Mouse (Mus musculus) retina, adult 2 months (tissue): ENCODE measurements around the gene Hdac6.

Experiments
- DNase-seq: peaks from one replicate; pipeline ENCODE4 v3.0.0-alpha.2; 2012; ENCODE audit warnings: low read depth, low spot score

Hdac6 gene

GRCm38 (mm10) chrX:7947108-7947899, at the start of gene Hdac6:
TSS of gene Hdac6 (minus strand) at chrX:7947889.
- no peak for DNase-seq

GRCm38 (mm10) chrX:7993068-7993735, 45.5 kb upstream of the Hdac6 start:
- DNase-seq, result no peak

- no peak for DNase-seq
Measured at GRCm38 (mm10) chrX:7992379-7993067, 44.8 kb upstream of the Hdac6 start.

DNA sequence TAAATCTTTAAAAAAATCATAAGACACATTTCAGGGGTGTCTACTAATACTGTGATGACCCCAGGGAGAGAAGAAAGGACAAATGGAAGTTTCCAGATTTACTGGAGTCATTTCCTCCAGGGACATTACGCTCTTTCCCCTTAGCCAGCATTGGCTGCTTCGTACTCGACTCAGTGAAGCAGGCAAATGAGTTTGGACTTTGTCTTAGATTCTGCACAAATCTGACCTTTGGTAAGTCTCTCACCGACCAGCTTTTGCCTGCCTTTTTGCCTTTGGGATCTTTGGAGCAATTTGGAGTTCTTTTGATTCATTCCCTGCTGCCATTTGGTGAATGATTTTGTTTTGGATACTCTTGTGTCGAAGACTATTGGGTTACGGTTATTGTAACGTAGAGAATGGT, 33.7 kb upstream of the Hdac6 start:
- DNase-seq, result no peak

- DNase-seq, result no peak
Measured at GRCm38 (mm10) chrX:7977892-7978291, 30.2 kb upstream of the Hdac6 start, which contains the start of gene Gata1. TSS of gene Gata1 (minus strand) at chrX:7978071.

DNA sequence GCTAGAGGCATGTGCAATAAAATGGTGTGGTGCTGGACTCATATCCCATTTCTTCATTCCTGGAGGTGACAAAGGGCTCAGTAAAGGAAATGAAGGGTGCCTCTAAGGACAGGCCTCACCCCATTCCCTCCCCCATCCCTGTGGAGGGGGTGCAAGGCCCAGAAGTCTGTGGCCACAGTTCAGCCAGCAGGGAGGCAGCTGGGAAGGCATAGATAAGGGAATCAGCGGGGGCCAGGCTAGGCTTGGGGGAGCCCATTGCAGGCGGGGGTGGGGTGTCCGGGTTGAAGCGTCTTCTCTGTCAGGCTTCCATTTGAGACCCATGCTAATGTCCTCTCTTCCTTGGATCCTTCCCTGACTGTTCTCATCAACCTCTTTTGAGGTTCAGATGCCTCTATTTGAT, 23.6 kb upstream of the Hdac6 start:
- no peak for DNase-seq

GRCm38 (mm10) chrX:7968899-7969298, 21.2 kb upstream of the Hdac6 start:
- no peak for DNase-seq

DNA sequence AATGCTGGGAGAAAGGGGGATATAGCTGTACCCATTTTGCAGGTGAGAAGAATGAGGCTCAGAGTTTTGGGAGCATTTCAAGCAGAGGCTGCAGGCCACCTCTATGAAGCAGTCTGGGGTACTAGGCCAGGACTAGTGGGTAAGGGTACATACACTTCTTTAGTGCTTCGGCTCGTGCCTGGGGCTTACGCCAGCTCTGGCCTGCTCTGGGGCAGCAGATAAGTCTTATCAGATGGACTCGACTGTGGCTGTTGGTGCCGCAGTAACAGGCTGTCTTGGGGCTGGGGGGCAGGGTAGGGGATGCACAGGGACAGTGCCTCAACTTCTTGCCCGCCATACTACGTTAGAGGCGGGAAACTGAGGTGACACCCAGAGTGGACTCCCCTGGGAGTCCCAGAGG, 20.5 kb upstream of the Hdac6 start:
- no peak for DNase-seq

- no peak for DNase-seq
Measured at GRCm38 (mm10) chrX:7967596-7968201, 20.0 kb upstream of the Hdac6 start.

DNA sequence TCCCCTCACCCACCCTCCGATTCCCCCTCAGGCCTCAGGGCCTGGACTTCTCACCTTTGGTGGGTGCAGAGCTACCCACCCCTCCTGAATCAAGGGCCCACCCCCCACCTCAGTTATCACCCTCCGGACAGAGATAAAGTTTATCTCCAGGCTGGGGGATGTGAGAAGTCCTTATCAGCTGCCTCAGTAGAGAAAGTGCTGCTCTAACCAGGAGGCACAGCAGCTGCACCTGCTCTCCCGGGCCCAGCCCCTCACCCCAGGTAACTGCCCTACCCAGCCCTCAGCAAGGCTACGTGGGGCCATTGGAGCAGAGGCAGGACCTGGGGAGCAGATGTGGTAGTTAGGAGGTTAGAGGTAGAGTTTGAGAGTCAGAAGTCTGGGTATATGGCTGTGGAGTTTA, 18.5 kb upstream of the Hdac6 start:
- no peak for DNase-seq

GRCm38 (mm10) chrX:7963829-7964626, 16.3 kb upstream of the Hdac6 start:
- DNase-seq, result no peak

- DNase-seq, result no peak
Measured at GRCm38 (mm10) chrX:7958868-7959267, 11.2 kb upstream of the Hdac6 start.

GRCm38 (mm10) chrX:7950091-7950490, 2.4 kb upstream of the Hdac6 start:
- no peak for DNase-seq

- peak; percentile 81 for DNase-seq
Measured at GRCm38 (mm10) chrX:7947900-7948492, 307 bp upstream of the Hdac6 start.

DNA sequence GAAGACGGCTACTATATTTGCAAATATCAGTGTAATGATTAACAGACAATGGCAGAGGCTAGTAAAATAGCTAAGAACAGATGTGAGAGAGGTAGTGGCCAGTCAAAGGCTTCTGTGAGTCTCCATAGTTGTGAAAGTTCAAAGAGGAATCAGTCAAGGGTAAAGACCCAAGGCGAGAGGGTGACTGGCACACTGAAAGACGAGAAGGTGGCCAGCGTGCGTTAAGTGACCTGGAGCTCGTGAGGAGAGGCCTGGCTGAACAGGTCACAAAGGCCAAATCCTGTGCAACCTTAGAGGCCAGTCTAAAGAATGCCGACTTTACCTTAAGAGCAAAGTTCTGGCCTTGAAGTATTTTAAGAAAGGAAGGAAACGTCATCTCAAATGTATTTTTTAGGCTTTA, 2.1 kb downstream of the Hdac6 start:
- no peak for DNase-seq

- no peak for DNase-seq
Measured at GRCm38 (mm10) chrX:7937667-7938066, 10.0 kb downstream of the Hdac6 start.

GRCm38 (mm10) chrX:7936874-7937273, 10.8 kb downstream of the Hdac6 start:
- DNase-seq, result no peak

- no peak for DNase-seq
Measured at GRCm38 (mm10) chrX:7928270-7928790, 19.4 kb downstream of the Hdac6 start, which contains the start of gene Eras. TSS of gene Eras (minus strand) at chrX:7928607.

DNA sequence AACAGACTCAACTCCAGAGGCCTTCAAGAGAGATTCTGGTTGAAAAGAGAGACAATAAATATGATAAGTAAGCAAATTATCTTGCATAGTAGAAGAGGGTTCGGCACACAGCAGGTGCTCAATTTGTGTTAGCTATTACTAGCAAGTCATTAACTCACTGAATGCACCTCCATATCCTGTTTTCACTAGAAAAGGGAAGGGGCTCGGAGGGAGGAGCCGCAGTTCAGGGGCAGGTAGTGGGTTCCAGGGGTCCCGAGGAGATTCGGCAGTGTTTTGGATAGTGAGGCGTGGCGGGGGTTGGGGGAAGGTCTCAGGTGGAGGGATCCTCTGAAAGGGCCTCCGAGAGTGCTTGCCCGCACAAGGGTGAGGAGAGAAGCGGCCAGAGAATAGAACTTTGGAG, 20.6 kb downstream of the Hdac6 start:
- DNase-seq, result no peak

DNA sequence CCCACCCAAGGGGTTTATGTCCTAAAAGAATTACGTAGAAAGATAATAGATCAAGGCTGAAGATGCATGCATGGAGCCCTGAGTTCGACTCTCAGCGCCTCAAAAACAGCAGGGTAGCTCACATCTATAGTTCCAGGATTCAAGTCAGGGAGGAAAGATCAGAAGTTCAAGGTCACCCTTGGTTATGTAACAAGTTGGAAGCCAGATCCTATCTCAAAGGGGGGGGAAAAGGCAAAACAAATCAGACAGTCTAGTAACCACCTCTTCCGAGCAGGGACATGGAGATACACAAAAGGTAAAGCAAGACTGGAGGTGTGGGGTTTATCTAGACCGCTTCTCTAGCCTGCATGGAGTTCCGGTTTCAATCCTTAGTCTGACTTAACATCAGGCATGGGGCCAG, 21.4 kb downstream of the Hdac6 start:
- no peak for DNase-seq

GRCm38 (mm10) chrX:7922032-7922431, 25.7 kb downstream of the Hdac6 start:
- no peak for DNase-seq
